Mouse (Mus musculus): ENCODE results near the gene Fgd3.

Gene Fgd3

DNA sequence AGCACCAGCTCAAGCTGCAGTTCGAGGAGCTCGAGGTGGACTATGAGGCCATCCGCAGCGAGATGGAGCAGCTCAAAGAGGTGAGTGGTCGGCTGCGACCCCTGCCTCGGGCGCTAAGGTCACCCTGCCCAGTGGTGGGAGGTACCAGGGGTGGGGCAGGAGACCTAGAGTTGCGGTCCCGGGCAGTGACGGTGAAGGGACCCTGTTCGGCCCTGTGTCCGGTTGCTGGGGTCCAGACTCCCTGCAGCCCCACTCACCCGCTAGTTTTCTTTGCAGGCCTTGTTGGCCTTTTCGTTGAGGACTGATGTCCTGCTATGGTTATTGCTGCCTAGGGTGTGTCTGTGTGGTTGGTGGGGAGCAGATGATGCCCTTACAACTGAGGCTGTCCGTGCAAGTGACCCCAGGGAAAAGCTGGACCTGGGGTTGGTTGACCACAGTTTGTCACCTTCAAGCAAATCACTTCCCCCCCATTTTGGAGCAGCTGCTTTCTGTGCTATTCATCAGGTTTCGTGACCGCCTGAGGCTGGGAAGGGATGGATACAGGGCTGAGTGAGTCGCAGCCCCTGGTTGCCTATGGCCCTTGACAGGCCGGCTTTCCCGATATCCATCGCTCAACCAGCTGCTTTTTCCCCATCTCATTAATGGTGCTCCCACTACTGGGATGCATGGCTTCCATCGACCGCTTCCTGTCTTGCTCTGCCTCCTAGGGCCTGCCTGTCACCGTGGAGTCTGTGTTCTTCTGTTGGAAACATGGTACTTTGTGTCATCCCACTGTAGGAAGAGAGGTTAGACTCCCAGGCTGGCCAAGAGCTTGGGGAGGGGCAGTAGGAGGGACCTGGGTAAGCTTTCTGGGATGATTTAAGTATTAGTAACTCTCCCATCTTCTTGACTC lies 22.0 kb upstream of the Fgd3 start:
- DNase-seq (ENCODE audit: low read depth, low spot score): no peak

DNA sequence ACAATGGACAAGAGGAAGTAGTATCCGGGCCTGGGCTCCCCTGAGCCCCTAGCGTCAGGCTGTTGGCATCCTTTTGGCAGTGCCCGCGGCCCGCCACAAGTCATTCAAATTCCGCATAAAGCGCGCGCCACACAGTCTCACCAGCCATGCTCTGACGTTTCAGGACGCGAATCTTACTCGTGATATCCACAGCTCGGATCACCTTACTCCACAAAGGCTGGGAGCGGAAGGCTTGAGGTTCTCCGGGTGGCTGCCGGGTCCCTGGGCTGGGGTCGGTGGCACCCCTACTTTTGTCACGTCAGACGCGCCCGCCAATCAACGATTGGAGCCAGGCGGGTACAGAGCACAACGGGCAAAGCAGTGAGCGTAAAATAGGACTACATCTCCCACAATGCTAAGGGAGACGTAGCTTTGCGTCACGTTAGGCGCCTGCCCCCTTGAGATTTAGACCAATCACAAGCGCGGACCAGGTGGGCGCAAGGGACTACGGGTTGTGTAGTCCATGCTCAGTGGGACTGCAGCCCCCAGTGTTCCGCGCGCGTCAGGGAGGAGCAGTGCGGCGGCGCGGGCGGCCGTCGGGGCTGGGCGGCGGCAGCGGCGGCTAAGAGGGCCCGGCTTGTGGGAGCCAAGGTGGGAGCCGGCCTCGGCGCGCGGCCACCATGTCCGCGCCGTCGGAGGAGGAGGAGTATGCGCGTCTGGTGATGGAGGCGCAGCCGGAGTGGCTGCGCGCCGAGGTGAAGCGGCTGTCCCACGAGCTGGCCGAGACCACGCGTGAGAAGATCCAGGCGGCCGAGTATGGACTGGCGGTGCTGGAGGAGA lies 21.1 kb upstream of the Fgd3 start, which contains the start of gene Bicd2:
Gene Bicd2, plus strand, starts transcription at position 574 of the 819 bp plus-strand sequence.
- DNase-seq (ENCODE audit: low read depth, low spot score): peak; percentile 95

DNA sequence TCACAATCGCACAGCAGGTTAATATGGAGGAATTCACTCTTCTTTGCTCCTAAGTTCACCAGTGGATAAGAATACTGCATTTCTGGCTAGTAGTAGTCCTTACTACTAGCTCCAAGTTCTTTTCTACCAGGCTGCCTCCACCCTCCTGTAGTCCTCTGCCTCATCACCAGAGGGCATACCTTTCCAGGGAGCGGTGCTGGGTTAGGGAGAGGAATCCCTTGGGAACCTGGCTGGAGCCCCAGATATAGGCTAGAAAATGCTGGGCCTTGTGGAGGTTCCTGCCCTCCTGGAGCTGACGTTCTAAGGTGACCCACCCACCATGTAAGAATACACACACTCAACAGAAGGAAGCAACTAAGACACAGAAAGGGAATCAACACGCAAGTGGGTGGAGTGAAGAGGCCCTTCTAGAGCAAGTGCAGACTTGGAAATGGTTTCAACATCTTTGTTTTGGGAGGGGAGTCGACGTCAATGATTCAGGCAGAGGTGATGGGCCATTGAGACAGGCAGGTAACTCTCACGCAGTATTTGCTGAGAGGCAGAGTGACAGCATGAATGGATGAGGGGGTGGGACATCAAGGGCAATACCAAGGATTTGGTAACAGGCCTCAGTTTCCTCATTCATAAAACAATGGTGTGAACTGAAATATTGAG lies 18.9 kb upstream of the Fgd3 start:
- no peak for DNase-seq (ENCODE audit: low read depth, low spot score)

DNA sequence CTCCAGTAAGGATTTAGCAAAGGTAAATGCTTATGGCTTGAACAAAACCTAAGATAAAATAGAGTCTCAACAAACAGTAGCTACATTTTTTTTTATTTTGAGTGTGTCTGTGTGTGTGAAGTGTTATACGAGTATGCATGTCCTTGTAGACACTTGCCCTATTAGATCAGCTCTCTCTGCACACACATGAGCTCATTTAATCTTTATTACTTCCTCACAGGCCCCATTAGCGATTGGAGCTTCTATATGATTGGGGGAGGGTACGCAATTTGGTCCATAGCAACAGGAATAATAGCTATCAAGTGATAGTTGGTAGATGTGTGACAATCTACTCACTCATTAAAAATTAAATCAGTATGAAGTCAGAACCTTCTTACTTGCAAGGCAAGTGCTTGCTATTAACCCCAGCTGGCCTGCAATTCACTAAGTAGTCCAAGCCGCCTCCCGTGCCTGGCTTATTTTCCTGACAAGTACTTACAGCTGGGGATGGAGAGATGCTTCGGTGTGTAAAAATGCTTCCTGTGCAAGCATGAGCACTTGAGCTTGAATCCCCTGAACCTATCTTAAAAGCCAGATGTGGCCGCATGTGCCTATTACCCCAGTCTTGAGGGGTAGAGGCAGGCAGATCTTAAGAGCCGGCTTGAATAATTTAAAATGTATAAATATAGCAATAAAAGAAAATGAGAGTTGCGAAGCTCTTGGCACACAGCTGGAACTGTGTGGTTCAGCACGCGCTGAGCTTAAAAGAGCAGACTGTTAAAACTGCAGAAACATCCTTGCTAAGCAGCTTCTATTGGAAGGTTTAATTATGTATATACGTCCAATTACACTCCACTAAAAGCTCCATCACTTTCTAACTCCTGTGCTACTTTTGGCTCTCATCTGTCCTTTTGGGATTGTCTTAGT lies 15.2 kb upstream of the Fgd3 start:
- DNase-seq (ENCODE audit: low read depth, low spot score): no peak

DNA sequence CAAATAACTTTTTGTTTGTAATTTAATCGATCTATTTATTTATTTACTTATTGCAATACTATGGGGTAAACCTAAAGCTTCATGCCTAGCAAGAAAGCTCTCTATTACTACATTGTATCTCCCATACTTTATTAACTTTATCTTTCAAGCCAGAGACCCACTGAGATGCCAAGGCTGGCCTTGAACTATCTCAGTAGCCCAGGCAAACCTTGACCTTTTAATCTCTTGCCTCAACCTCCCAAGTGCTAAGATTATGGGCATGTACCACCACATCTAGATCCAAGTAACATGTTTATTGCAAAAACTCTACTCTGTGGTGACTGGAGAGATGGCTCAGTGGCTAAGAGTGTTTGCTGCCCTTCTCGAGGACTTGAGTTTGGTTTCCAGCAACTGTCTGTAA lies 13.1 kb upstream of the Fgd3 start:
- no peak for DNase-seq (ENCODE audit: low read depth, low spot score)

DNA sequence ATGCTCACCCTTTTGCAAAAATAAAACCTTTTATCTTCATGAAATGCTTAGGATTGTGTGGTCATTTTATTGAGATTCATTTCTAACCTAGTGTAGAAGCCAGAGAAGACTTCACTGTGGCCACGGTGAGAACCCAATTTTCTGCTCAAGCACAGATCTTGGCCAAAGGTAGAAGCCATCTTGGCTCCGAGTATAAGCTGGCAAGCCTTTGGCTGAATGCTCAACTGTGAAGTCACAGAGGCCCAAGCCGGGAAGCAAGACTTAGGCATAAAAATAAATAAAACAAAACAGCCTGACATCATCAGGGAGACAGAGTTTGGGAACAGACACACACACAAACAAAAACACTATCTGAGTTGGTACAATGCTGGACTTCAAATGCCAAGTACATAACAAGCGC lies 8.0 kb upstream of the Fgd3 start:
- DNase-seq (ENCODE audit: low read depth, low spot score): no peak

DNA sequence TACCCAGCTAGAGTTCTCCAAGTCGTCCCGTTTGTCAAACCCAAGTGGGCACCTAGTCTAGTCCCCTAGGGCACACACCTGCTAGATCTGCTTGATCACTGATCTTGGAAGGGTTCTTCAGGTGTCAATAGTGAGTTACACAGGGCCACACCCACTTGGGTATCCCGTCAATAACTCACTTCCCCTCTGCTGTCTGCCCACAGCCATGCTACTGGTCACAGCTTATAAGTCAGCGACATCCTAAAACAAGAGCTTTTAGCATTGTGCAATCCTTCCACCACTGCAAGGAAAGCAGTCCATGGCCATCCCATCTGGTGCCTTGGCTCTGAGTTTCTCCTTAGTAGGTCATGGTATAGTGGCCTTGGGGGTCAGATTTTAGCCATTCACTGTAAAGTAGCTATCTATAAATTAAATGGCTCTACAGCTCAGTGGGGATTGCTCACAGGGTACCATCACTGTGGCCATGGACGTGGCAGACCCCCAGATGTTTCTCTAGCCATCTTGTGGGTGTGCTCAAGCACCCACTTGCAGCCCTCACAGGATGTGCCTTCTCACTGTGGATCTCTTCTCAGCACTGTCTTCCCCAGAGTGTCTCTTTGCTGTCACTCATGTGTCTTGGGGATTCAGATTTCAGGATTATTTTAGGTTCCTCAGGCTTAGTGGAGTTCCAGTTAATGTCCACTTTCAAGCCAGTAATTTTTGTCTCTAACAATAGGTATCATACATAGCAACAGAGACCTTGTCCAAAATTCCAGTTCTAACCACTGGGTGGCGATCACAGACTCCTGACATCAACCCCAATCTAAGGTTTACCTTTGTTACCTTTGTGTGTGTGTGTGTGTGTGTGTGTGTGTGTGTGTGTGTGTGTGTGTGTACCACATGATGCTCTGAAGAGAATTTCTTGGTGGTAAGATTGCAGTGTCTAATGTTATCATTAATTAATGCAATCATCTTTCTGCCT lies 6.4 kb upstream of the Fgd3 start:
- DNase-seq (ENCODE audit: low read depth, low spot score): no peak

DNA sequence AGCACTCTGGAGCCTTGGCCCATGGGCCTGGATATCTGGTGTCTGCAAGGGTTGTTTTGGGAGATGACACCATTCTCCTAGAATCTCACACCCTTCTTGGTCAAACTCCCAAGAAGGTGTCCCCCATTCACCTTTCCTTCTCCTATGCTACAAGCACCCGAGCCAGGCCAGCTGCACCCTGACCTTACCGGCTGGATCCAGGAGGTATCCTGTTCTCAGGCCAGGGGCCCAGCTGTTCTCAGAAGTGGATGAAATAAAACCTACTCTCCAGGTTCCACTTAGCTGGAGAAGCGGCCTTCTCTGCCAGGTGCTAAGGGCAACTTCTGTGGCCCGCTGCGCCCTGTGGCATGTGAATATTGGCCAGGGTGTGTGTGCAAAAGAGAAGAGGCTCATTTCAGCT lies 4.8 kb upstream of the Fgd3 start:
- no peak for DNase-seq (ENCODE audit: low read depth, low spot score)

DNA sequence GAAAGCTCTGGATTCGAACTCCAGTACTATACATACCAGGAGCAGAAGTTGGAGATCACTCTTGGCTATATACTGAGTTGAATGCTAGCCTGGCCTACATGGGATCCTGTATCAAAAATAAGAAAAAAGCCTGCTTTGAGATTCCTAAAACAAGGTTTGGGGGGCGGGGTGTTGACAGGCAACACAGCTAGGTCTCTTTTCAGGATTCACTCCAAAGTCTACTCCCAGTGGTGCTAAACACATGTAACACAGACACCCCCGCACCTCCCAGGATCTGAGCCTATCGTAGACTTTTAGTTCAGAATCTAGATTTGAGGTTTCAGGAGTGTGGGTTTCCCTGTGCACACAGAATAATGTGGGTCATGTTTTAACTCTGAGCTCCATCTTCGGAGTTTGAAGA lies 2.6 kb upstream of the Fgd3 start:
- DNase-seq (ENCODE audit: low read depth, low spot score): no peak

DNA sequence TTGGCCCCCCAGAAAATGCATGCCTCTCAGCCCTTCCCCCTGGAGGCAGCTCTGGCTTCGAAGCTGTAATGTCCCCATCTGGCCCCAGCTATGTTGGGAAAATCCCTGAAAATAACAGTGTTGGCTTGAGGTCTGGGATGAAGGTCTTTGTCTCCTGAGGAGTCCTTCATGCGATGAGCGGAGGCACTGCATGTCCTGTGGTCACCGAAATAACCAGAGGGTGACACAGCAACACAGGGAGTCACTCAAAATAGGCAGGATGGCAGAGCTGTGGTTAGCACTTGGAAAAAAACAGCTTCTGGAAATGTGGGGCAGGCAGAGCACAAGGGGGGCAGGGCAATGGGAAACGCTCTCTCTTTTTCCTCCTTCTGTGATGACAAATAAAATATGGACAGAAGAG lies 2.1 kb upstream of the Fgd3 start:
- DNase-seq (ENCODE audit: low read depth, low spot score): no peak

DNA sequence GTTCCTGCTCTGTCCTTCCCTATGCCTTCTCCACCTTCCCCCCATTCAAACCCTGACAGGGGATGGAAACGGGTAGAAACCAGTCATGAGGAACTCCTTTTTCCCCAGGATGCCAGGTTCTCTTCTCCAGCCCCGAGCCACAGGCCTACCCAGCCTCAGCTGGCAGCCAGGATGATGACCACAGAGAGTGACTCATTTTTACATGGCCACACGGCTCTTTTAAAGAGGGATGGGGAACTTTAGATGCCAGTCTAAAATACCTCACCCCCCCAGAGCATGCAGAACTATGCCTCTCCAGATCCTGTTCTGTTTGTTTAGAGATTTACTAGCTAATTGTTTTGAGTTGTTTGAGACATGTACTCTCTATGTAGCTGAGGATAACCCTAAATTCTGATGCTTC lies 1.3 kb upstream of the Fgd3 start:
- DNase-seq (ENCODE audit: low read depth, low spot score): no peak

DNA sequence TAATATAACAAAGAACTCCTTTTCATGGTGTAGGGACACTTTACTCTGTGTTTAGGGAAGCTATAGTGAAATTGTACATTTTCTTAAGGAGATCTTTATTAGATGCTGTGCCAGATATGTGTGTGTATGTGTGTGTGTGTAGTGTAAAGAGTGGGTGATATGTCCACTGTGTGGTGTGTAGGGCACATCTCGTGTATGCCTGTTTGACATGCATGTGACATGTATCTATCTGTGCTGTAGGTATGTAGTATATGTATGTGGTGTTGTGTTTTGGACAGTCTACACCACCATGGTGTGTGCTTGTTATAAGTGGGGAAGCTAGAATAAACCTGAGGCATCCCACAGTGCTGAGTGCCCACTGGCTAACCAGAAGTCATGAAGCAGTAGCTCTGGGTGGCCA lies 403 bp upstream of the Fgd3 start:
- no peak for DNase-seq (ENCODE audit: low read depth, low spot score)

DNA sequence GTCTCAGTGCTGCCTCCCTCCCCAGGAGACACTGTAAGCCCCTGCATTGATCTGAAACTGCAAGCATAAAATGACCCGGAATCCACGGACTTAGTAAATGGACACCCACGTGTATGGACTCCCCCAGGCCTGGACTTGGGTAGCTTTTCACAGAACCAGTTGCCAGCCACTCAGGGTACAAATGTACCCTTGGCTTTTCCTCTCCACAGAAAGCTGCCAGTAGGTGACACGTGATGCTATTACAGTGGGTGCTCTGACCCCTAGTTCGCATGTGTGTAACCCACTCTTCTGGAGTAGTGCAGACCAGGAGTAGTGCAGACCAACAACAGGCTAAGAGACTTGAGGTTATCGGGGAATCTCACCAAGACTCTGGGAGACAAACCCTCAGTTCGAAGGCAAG lies 2.2 kb downstream of the Fgd3 start:
- DNase-seq (ENCODE audit: low read depth, low spot score): no peak

DNA sequence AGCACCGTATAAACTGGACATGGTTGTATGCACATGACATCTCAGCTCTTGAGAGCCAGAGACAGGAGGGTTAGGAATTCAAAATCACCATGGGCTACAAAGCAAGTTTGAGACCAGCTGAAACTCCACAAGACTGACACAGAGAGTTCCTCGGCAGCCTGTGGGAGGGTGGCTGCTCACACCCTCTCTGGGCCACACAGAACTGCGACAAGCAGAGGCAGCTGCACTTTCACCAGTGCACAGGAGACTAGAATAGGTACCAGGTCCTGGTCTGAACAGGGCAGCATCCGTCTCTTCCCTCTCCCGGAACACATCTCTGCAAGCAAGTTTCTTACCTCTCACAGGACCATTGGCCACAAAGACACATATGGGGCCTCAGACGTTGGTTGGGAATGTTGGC lies 2.6 kb downstream of the Fgd3 start:
- DNase-seq (ENCODE audit: low read depth, low spot score): no peak

DNA sequence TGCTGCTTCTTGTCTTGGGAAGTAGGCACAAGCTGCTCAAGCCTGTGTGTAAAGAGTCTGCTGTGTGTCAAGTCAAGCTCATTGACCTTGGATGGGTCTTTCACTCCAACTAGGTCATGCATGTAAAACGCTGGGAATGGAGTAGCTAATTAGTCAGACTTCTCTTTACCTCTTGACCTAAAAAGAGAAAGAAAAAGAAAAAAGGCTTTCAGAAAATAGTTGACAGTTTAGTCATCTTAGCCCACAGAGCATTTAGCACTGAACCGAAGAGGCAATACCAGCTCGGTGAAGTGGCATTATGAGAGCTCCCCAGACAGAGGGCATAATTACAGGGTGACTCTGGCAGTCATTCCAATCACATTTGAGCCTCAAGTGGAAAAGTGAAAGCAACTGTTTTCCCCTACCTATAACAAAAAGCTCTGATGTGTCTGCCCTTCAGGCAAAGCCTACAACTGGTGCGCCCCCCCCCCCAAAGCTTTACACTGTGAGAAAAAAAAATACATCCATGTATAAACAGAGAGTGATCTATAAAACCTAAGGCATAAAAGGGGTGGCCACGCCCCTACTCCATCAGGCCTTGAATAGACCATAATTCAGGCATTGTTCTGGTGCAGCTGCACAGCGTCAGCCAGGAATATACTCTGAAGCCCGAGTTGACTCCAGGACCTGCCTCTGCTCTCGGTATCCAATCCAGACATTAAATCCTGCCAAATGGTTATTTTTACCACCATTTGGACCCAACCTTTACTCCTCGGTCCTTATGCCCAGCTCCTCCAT lies 3.5 kb downstream of the Fgd3 start:
- DNase-seq (ENCODE audit: low read depth, low spot score): no peak

DNA sequence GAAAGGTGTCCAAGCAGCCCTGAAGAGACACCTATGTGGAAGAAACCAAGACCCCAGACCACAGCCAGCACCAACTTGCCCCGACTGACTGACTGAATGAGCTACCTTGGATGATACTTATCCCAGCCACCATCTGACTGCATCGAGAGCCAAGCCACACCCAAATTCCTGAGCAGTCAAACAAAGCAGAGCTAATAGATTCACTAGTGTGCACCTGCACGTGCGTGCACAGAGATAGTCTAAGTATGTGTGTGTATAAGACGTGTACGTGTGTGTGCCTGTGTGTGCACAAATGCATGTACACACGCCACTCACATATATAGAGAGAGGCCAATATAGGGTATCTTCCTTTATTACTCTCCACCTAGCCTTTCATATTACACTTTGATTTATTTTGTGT lies 8.5 kb downstream of the Fgd3 start:
- DNase-seq (ENCODE audit: low read depth, low spot score): no peak

DNA sequence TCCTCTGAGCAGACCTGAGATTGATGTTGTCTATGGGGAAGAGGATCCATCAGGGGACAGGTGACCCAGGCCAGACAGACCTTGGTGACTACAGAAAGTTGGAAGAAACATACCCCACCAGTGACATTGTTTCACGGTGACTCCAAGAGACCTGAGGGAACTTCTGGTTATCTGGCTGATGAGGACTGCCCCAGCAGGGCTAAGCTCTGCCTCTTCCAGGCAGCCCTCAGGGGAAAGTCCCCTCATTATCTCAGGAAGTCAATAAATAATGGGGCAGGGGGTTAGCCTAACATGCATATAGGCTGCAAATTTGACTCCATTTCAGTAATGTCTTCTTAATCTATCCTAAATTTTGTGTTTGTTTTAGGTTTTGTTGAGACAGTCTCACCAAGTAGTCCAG lies 10.6 kb downstream of the Fgd3 start:
- no peak for DNase-seq (ENCODE audit: low read depth, low spot score)

DNA sequence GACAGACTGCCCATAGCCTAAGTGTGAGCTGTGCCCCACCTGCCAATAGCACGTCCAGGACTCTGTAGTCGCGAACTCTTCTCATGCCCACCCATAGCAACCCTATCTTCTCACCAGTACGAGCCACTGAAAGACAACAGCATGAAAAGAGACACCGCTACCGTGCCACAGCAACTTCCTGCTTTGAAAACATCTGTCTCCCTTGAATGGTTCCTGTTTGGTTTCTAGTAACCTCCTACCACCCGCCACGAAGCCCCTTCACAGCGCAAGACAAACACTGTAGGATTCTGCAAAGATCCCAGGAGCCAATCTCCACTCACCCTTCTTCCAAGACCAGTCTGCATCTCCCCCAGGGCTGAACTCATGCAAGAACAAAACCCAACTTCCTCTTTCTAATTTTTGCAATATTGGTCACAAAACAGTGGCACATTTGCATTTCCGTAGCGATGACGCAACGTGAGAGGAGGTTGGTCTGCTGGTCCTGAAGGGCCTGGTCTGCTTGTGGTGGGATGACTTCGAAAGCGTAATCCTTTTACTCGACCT lies 11.2 kb downstream of the Fgd3 start:
- no peak for DNase-seq (ENCODE audit: low read depth, low spot score)

DNA sequence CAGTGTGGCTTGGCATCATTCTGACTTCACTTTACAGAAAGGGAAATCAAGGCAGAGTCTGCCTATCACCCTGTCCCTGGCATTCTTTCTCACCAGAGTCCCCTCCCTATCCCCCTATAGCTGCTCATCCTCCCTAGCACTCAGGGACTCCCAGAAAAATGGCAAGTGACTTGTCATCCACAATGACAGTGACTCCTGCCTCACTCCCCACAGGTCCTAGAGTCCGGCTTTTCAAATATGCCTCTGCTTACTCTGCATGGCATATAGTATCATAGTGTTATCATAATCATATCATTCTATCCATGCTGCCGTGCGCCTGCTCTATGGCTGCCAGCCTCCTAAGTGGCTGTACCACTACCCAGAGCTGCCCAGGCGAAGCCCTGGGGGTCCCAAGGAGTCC lies 11.9 kb downstream of the Fgd3 start:
- no peak for DNase-seq (ENCODE audit: low read depth, low spot score)
